Mouse (Mus musculus): ENCODE measurements around the gene Ccdc136. TPM values are rescaled to one million over a fixed set of nuclear protein-coding genes. Genes with fewer than 3 reads are reported as not detected.
A peak's percentile ranks its signal among the peaks of the same experiment; 100 is the strongest.

Ccdc136 gene
- polyA plus RNA-seq, 2 experiments, result 0.17 to 0.27 TPM

- TF ChIP-seq EP300 (IDR thresholded peaks at IDR 0.05; ENCODE audit: low read depth) (no peak), CTCF (IDR thresholded peaks at IDR 0.05; ENCODE audit: low read depth) (no peak)
- Histone ChIP-seq H3K9ac (replicated peaks) (no peak overlapping the region), H3K36me3 (replicated peaks; ENCODE audit: control insufficient read depth, insufficient read depth, low read depth) (no peaks in the 10 kb centered on the region), H3K4me3 (ENCODE audit: insufficient read depth in 1 of 2, low read depth in 2 of 2, low read length in 2 of 2) (peak overlapping the region in 1 of 2 experiments; percentile 2; a peak in 1 of 4 replicates), H3K9me3 (ENCODE audit: control insufficient read depth, low read length) (no peaks in the 10 kb centered on the region), H3K4me2 (ENCODE audit: low read depth) (no peak overlapping the region), H3K4me1 (replicated peaks; ENCODE audit: control insufficient read depth in 2 of 2, insufficient read depth in 2 of 2, low read length in 1 of 2) (no peaks in the 10 kb centered on the region), H3K27me3 (ENCODE audit: control insufficient read depth, insufficient read depth, low read length) (peaks cover 43% of the 10 kb centered on the region), H3K27ac (no peak overlapping the region)
- no peak for ATAC-seq (ENCODE audit: insufficient read depth)
- DNase-seq (ENCODE audit: low read depth in 3 of 3, low spot score in 3 of 3), result no peak
- WGBS (ENCODE audit: insufficient replicate concordance), result 27% methylated on average over 6 of the region's 6 CpGs
Observed at GRCm38 (mm10) chr6:29435940-29436451, 39.9 kb downstream of the Ccdc136 start.

GRCm38 (mm10) chr6:29436461-29436934, 40.4 kb downstream of the Ccdc136 start:
- no peak for TF ChIP-seq EP300 (IDR thresholded peaks at IDR 0.05; ENCODE audit: low read depth)
- no peak for TF ChIP-seq CTCF (IDR thresholded peaks at IDR 0.05; ENCODE audit: low read depth)
- Histone ChIP-seq H3K4me1 (replicated peaks; ENCODE audit: control insufficient read depth in 2 of 2, insufficient read depth in 2 of 2, low read length in 1 of 2) (no peaks in the 10 kb centered on the region), H3K4me3 (ENCODE audit: insufficient read depth in 1 of 2, low read depth in 2 of 2, low read length in 2 of 2) (no peak overlapping the region), H3K27me3 (ENCODE audit: control insufficient read depth, insufficient read depth, low read length) (peaks cover 40% of the 10 kb centered on the region), H3K9me3 (ENCODE audit: control insufficient read depth, low read length) (no peaks in the 10 kb centered on the region), H3K27ac (no peak overlapping the region), H3K9ac (replicated peaks) (no peak overlapping the region), H3K36me3 (replicated peaks; ENCODE audit: control insufficient read depth, insufficient read depth, low read depth) (no peaks in the 10 kb centered on the region), H3K4me2 (ENCODE audit: low read depth) (no peak overlapping the region)
- ATAC-seq (ENCODE audit: insufficient read depth) (no peak), DNase-seq (ENCODE audit: low read depth in 3 of 3, low spot score in 3 of 3) (no peak)
- 14% methylated on average over 11 of the region's 11 CpGs for WGBS (ENCODE audit: insufficient replicate concordance)

DNA sequence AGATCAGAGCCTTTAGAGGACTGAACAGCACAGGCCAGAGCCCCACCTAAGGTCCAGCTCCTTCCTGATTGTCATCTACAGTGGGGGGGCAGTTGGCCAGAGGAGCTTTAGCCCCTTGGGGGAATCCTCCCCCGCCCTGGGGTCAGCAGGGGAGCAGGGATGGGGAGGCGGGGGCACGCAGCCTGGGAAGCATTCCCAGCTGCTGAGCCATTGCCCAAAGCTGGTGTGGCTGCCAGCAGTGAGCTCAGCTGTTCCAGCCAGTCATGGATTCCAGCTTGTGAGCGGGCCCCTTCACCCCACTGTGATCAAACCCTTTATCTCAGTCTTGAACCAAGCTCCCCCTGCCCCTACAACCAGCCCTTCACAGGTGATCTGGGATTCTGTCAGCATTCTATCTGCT, 43.1 kb downstream of the Ccdc136 start:
- no peaks in the 10 kb centered on the region for H3K9me3 ChIP-seq (ENCODE audit: control insufficient read depth, low read length)
- 52% methylated on average over 4 of the region's 4 CpGs for WGBS (ENCODE audit: insufficient replicate concordance)
- H3K36me3 ChIP-seq (replicated peaks; ENCODE audit: control insufficient read depth, insufficient read depth, low read depth), result no peaks in the 10 kb centered on the region
- H3K4me1 ChIP-seq (replicated peaks; ENCODE audit: control insufficient read depth in 2 of 2, insufficient read depth in 2 of 2, low read length in 1 of 2), result no peaks in the 10 kb centered on the region
- H3K4me2 ChIP-seq (ENCODE audit: low read depth), result no peak overlapping the region
- no peak overlapping the region for H3K9ac ChIP-seq (replicated peaks)
- TF ChIP-seq CTCF (IDR thresholded peaks at IDR 0.05; ENCODE audit: low read depth), result no peak
- no peak for TF ChIP-seq EP300 (IDR thresholded peaks at IDR 0.05; ENCODE audit: low read depth)
- no peak overlapping the region for H3K27ac ChIP-seq
- ATAC-seq (ENCODE audit: insufficient read depth) (no peak), DNase-seq (ENCODE audit: low read depth in 3 of 3, low spot score in 3 of 3) (no peak)
- H3K4me3 ChIP-seq (ENCODE audit: insufficient read depth in 1 of 2, low read depth in 2 of 2, low read length in 2 of 2), result no peak overlapping the region
- peaks cover 14% of the 10 kb centered on the region for H3K27me3 ChIP-seq (ENCODE audit: control insufficient read depth, insufficient read depth, low read length)

GRCm38 (mm10) chr6:29439789-29440188, 43.7 kb downstream of the Ccdc136 start:
- Histone ChIP-seq H3K4me3 (ENCODE audit: insufficient read depth in 1 of 2, low read depth in 2 of 2, low read length in 2 of 2) (no peak overlapping the region), H3K9ac (replicated peaks) (no peak overlapping the region), H3K27ac (no peak overlapping the region), H3K4me2 (ENCODE audit: low read depth) (no peak overlapping the region), H3K27me3 (ENCODE audit: control insufficient read depth, insufficient read depth, low read length) (peaks cover 8% of the 10 kb centered on the region), H3K4me1 (replicated peaks; ENCODE audit: control insufficient read depth in 2 of 2, insufficient read depth in 2 of 2, low read length in 1 of 2) (no peaks in the 10 kb centered on the region), H3K36me3 (replicated peaks; ENCODE audit: control insufficient read depth, insufficient read depth, low read depth) (no peaks in the 10 kb centered on the region), H3K9me3 (ENCODE audit: control insufficient read depth, low read length) (no peaks in the 10 kb centered on the region)
- ATAC-seq (ENCODE audit: insufficient read depth), result no peak
- WGBS (ENCODE audit: insufficient replicate concordance), result 69% methylated on average over 6 of the region's 6 CpGs
- DNase-seq (ENCODE audit: low read depth in 3 of 3, low spot score in 3 of 3), result no peak
- no peak for TF ChIP-seq CTCF (IDR thresholded peaks at IDR 0.05; ENCODE audit: low read depth)
- no peak for TF ChIP-seq EP300 (IDR thresholded peaks at IDR 0.05; ENCODE audit: low read depth)

DNA sequence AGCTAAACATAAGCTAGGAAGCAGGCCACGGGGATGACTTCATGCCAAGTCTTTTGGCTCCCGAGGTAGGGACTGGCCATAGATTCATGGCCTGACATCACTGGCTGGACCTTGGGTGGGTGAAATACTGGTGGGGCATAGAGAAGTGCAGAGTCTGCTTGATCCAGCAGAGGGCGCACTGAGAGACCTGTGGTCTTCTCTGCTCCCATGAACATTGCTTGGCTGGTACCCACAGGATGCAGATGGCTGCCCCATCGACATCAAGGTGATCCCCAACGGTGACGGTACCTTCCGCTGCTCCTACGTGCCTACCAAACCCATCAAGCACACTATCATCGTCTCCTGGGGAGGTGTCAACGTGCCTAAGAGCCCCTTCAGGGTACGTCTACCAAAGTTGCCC, 48.7 kb downstream of the Ccdc136 start:
- Histone ChIP-seq H3K36me3 (replicated peaks; ENCODE audit: control insufficient read depth, insufficient read depth, low read depth) (no peaks in the 10 kb centered on the region), H3K9ac (replicated peaks) (no peak overlapping the region), H3K4me3 (ENCODE audit: insufficient read depth in 1 of 2, low read depth in 2 of 2, low read length in 2 of 2) (no peak overlapping the region), H3K4me1 (replicated peaks; ENCODE audit: control insufficient read depth in 2 of 2, insufficient read depth in 2 of 2, low read length in 1 of 2) (no peaks in the 10 kb centered on the region), H3K27ac (no peak overlapping the region), H3K9me3 (ENCODE audit: control insufficient read depth, low read length) (no peaks in the 10 kb centered on the region), H3K4me2 (ENCODE audit: low read depth) (no peak overlapping the region), H3K27me3 (ENCODE audit: control insufficient read depth, insufficient read depth, low read length) (no peaks in the 10 kb centered on the region)
- 50% methylated on average over 11 of the region's 11 CpGs for WGBS (ENCODE audit: insufficient replicate concordance)
- no peak for ATAC-seq (ENCODE audit: insufficient read depth)
- TF ChIP-seq EP300 (IDR thresholded peaks at IDR 0.05; ENCODE audit: low read depth) (no peak), CTCF (IDR thresholded peaks at IDR 0.05; ENCODE audit: low read depth) (peak; percentile 85)
- no peak for DNase-seq (ENCODE audit: low read depth in 3 of 3, low spot score in 3 of 3)

All from liver, embryonic 14.5 days (tissue).